Mouse (Mus musculus): ENCODE results near the gene Galntl6. TPM values are rescaled to one million over a fixed set of nuclear protein-coding genes. Genes with fewer than 3 reads are reported as not detected.
"Not testable (repeated sequence)": the region's sequence is repeated elsewhere in the genome, so short reads cannot be mapped to it uniquely, and the experiment has no call there.

Gene Galntl6
- polyA plus RNA-seq, 1 experiment: 6.0 TPM

DNA sequence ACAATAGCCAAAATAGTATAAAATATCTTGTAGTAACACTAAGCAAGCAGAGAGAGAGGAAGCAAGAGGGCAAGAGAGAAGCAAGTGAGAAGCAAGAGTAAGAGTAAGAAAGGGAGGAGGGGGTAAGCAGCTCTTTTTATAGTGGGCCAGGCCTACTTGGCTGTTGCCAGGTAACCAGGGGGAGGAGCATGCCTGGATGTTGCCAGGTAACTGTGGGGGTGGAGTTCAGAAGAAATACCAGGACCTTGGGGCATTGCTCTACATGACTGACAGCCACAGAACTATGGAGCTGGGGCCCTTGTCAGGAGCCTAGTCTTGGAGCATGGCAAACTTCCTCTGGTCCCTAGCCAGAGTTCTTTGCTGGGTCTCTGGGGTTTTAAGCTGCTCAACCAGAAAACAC lies 401.9 kb downstream of the Galntl6 start:
- Histone ChIP-seq H3K27me3 (ENCODE audit: control insufficient read depth, insufficient read depth, low read length) (no peaks in the 10 kb centered on the region), H3K4me1 (ENCODE audit: control insufficient read depth, insufficient read depth, low read length) (no peaks in the 10 kb centered on the region), H3K4me3 (replicated peaks; ENCODE audit: insufficient read depth, low read depth, low read length) (no peak overlapping the region), H3K27ac (ENCODE audit: insufficient read depth, low read length) (no peak overlapping the region)
- no peak for TF ChIP-seq CTCF (IDR thresholded peaks at IDR 0.05; ENCODE audit: borderline replicate concordance, insufficient read depth, low read depth, low read length)
- no peak for TF ChIP-seq POLR2A (IDR thresholded peaks at IDR 0.05; ENCODE audit: borderline replicate concordance, insufficient read depth, low read length)
- no peak for DNase-seq

DNA sequence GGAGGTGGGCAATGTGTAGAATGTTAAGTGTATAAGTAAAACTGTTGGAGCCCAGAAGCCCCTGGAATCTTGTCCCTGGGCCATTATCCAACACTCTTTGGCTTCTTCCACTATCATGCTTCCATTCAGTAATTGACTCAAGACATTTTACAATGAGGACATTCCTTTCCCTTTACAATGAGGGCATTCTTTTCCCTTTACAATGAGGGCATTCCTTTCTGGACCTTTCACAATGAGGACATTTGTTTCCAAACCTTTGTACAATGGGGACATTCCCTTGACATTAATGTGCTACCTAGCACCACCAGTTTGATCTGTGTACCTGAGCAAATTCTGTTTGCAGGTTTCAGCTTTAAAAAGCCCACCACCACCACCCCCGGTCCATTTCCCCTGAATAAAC lies 403.4 kb downstream of the Galntl6 start:
- no peaks in the 10 kb centered on the region for H3K4me1 ChIP-seq (ENCODE audit: control insufficient read depth, insufficient read depth, low read length)
- no peaks in the 10 kb centered on the region for H3K27me3 ChIP-seq (ENCODE audit: control insufficient read depth, insufficient read depth, low read length)
- TF ChIP-seq CTCF (IDR thresholded peaks at IDR 0.05; ENCODE audit: borderline replicate concordance, insufficient read depth, low read depth, low read length): no peak
- TF ChIP-seq POLR2A (IDR thresholded peaks at IDR 0.05; ENCODE audit: borderline replicate concordance, insufficient read depth, low read length): no peak
- no peak for DNase-seq
- H3K4me3 ChIP-seq (replicated peaks; ENCODE audit: insufficient read depth, low read depth, low read length): no peak overlapping the region
- H3K27ac ChIP-seq (ENCODE audit: insufficient read depth, low read length): no peak overlapping the region
- WGBS: 58% methylated on average over 1 of the region's 1 CpGs

DNA sequence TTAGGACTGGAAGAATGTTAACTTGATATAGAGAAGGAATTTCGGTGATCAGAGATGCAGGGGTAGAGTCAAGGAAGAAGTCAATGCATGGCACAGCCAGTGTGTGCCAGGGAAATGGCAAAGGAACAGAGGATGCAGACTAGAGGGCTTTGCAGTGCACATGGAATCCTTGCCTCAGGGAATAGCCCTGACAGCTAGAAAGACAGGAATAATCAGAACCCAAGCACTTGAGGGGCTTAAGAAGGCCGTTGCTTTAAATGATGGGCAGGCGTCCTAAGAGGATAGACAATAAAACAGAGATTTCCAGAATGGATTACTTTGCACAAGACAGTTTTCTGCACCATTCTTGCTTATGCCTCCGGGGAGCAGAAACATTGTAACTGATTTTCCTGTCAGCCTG lies 425.3 kb downstream of the Galntl6 start:
- H3K4me1 ChIP-seq (ENCODE audit: control insufficient read depth, insufficient read depth, low read length): no peaks in the 10 kb centered on the region
- no peak overlapping the region for H3K27ac ChIP-seq (ENCODE audit: insufficient read depth, low read length)
- DNase-seq: no peak
- TF ChIP-seq POLR2A (IDR thresholded peaks at IDR 0.05; ENCODE audit: borderline replicate concordance, insufficient read depth, low read length) (no peak), CTCF (IDR thresholded peaks at IDR 0.05; ENCODE audit: borderline replicate concordance, insufficient read depth, low read depth, low read length) (no peak)
- H3K4me3 ChIP-seq (replicated peaks; ENCODE audit: insufficient read depth, low read depth, low read length): no peak overlapping the region
- WGBS: 81% methylated on average over 4 of the region's 4 CpGs
- H3K27me3 ChIP-seq (ENCODE audit: control insufficient read depth, insufficient read depth, low read length): no peaks in the 10 kb centered on the region

DNA sequence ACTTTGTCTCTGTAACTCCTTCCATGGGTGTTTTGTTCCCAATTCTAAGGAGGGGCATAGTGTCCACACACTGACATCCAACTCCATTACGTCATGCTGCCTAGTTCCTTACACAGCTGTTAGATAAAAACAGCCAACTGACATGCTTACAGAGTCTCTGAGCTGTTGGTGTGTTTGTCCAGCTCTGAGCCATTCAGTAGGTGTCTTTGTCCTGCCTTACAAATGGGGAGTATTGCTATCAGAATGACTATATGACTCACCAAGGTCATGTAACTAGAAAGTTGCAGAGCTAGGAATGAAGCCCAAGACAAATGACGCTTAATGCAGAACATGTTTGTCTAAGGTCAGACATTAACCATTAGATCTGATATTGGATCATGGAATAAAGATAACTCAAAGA lies 449.1 kb downstream of the Galntl6 start:
- H3K27ac ChIP-seq (ENCODE audit: insufficient read depth, low read length); DNase-seq: not testable (repeated sequence)
- WGBS: 95% methylated on average over 2 of the region's 2 CpGs

DNA sequence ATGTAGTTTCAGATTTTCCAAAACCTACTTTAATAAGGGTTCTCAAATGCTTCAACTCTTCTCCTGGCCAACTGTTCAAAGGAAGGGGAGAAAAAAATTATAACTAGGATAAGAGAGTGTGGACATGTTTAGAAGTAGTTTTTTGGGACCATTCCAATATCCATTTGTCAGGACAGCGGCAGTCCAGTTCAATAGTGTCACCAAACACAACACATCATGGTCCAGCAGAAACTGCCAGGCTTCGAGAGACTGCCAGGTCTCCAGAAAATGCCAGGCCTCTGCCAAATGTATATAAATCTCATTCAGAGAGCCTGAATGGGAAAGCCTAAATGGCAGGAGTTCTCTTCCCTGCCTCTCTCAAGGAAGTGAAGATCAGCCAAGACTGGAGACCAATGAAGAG lies 469.7 kb downstream of the Galntl6 start:
- H3K4me1 ChIP-seq (ENCODE audit: control insufficient read depth, insufficient read depth, low read length): no peaks in the 10 kb centered on the region
- no peaks in the 10 kb centered on the region for H3K27me3 ChIP-seq (ENCODE audit: control insufficient read depth, insufficient read depth, low read length)
- no peak overlapping the region for H3K4me3 ChIP-seq (replicated peaks; ENCODE audit: insufficient read depth, low read depth, low read length)
- TF ChIP-seq CTCF (IDR thresholded peaks at IDR 0.05; ENCODE audit: borderline replicate concordance, insufficient read depth, low read depth, low read length): no peak
- no peak for TF ChIP-seq POLR2A (IDR thresholded peaks at IDR 0.05; ENCODE audit: borderline replicate concordance, insufficient read depth, low read length)
- no peak overlapping the region for H3K27ac ChIP-seq (ENCODE audit: insufficient read depth, low read length)
- no peak for DNase-seq
- 17% methylated on average over 2 of the region's 2 CpGs for WGBS

More for the DNA sequence above, 449.1 kb downstream of the Galntl6 start:
- H3K27me3 ChIP-seq (ENCODE audit: control insufficient read depth, insufficient read depth, low read length); H3K4me3 ChIP-seq (replicated peaks; ENCODE audit: insufficient read depth, low read depth, low read length); H3K4me1 ChIP-seq (ENCODE audit: control insufficient read depth, insufficient read depth, low read length): not testable (repeated sequence)

DNA sequence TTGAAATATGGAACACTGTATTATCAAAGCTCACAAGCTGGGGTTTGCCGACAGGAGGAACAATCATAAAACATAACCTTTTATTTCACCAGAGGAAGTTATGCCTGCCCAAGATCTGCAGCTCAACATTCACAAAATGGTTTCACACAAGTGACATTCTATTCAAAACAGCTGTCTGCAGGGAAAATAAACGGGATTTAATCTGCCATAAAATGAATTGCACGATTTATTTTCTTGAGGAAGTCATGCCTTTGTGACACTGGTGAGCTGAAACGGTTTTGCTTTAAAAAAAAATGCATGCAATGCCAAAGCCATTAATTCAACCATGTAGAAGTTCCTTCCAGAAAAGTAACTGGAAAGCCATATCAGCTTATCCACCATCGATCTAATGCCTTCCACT lies 494.0 kb downstream of the Galntl6 start:
- WGBS: 36% methylated on average over 5 of the region's 5 CpGs
- no peaks in the 10 kb centered on the region for H3K4me1 ChIP-seq (ENCODE audit: control insufficient read depth, insufficient read depth, low read length)
- no peaks in the 10 kb centered on the region for H3K27me3 ChIP-seq (ENCODE audit: control insufficient read depth, insufficient read depth, low read length)
- TF ChIP-seq CTCF (IDR thresholded peaks at IDR 0.05; ENCODE audit: borderline replicate concordance, insufficient read depth, low read depth, low read length) (no peak), POLR2A (IDR thresholded peaks at IDR 0.05; ENCODE audit: borderline replicate concordance, insufficient read depth, low read length) (no peak)
- H3K27ac ChIP-seq (ENCODE audit: insufficient read depth, low read length): no peak overlapping the region
- no peak overlapping the region for H3K4me3 ChIP-seq (replicated peaks; ENCODE audit: insufficient read depth, low read depth, low read length)
- no peak for DNase-seq

DNA sequence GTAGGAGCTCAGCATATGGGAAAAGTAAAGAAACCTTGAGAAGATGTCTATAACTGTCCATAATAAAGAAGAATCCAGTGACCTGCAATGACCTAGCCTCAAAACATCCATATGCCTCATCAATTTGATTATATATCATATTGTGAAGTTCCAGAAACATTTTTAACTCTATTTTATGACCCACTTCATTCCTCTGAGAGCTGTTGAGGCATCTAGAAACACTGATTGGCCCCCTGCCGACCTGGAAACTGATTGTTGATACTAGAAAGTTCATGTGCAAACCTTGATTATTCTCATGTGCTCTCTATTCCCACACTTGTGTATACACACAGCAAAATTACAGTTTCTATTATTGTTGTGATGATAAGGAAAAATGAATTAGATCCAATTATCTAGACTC lies 494.9 kb downstream of the Galntl6 start:
- whole genome bisulfite sequencing: 76% methylated on average over 1 of the region's 1 CpGs
- no peak for DNase-seq
- Histone ChIP-seq H3K4me3 (replicated peaks; ENCODE audit: insufficient read depth, low read depth, low read length) (no peak overlapping the region), H3K27me3 (ENCODE audit: control insufficient read depth, insufficient read depth, low read length) (no peaks in the 10 kb centered on the region), H3K4me1 (ENCODE audit: control insufficient read depth, insufficient read depth, low read length) (no peaks in the 10 kb centered on the region), H3K27ac (ENCODE audit: insufficient read depth, low read length) (no peak overlapping the region)
- TF ChIP-seq CTCF (IDR thresholded peaks at IDR 0.05; ENCODE audit: borderline replicate concordance, insufficient read depth, low read depth, low read length) (no peak), POLR2A (IDR thresholded peaks at IDR 0.05; ENCODE audit: borderline replicate concordance, insufficient read depth, low read length) (no peak)

DNA sequence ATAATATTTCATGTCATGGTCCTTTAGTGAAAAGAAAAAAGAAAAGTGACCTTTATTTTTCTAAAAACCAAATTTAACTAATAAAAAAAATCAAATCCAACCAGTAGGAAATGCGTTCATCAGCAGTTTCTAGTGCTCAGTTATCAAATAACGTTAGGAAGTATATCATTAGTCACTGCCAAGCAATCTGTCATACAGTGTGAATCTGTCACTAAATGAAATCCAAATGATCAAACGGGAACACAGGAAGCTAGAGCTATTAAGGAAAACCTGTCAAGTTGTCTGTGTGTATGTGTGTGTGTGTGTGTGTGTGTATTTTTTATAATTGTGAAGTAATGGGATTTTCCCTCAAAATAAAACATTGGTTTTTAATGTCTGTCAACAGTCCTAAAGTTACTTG lies 515.9 kb downstream of the Galntl6 start:
- no peak overlapping the region for H3K4me3 ChIP-seq (replicated peaks; ENCODE audit: insufficient read depth, low read depth, low read length)
- H3K27ac ChIP-seq (ENCODE audit: insufficient read depth, low read length): no peak overlapping the region
- TF ChIP-seq CTCF (IDR thresholded peaks at IDR 0.05; ENCODE audit: borderline replicate concordance, insufficient read depth, low read depth, low read length) (no peak), POLR2A (IDR thresholded peaks at IDR 0.05; ENCODE audit: borderline replicate concordance, insufficient read depth, low read length) (no peak)
- H3K27me3 ChIP-seq (ENCODE audit: control insufficient read depth, insufficient read depth, low read length): no peaks in the 10 kb centered on the region
- DNase-seq: no peak
- 25% methylated on average over 3 of the region's 3 CpGs for WGBS
- H3K4me1 ChIP-seq (ENCODE audit: control insufficient read depth, insufficient read depth, low read length): no peaks in the 10 kb centered on the region

DNA sequence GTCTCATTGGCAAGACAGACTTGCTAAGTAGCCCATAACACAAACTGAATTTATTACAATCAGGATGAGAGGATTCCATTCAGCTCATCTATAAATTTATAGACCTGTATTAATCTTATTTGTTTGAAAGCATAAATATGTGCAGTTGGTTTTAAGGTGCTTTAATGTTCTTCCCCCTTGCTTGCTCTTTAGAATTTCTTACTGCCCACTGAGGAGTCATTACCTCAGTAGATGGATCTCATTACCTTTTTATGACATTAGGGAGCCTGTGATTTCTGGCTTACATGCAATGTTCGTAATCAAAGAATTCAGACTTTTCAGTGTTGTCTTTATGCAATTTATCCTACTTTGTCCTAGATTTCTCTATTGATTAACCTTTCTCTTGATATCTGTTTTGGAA lies 516.6 kb downstream of the Galntl6 start:
- Histone ChIP-seq H3K27ac (ENCODE audit: insufficient read depth, low read length) (no peak overlapping the region), H3K27me3 (ENCODE audit: control insufficient read depth, insufficient read depth, low read length) (no peaks in the 10 kb centered on the region), H3K4me3 (replicated peaks; ENCODE audit: insufficient read depth, low read depth, low read length) (no peak overlapping the region), H3K4me1 (ENCODE audit: control insufficient read depth, insufficient read depth, low read length) (no peaks in the 10 kb centered on the region)
- no peak for DNase-seq
- WGBS: 95% methylated on average over 1 of the region's 1 CpGs
- TF ChIP-seq CTCF (IDR thresholded peaks at IDR 0.05; ENCODE audit: borderline replicate concordance, insufficient read depth, low read depth, low read length) (no peak), POLR2A (IDR thresholded peaks at IDR 0.05; ENCODE audit: borderline replicate concordance, insufficient read depth, low read length) (no peak)

Measured in cerebellum, adult 2 months (tissue).